Mouse (Mus musculus): ENCODE measurements around the gene Zfp442. TPM values are rescaled to one million over a fixed set of nuclear protein-coding genes. Genes with fewer than 3 reads are reported as not detected.

Gene Zfp442
- 2.9 to 4.4 TPM (median 4.0 TPM) in 4 replicates for total RNA-seq (2023)

GRCm38 (mm10) chr2:150451180-150451919 is at the start of gene Zfp442:
Gene Zfp442, minus strand, starts transcription at chr2:150451486.

DNA sequence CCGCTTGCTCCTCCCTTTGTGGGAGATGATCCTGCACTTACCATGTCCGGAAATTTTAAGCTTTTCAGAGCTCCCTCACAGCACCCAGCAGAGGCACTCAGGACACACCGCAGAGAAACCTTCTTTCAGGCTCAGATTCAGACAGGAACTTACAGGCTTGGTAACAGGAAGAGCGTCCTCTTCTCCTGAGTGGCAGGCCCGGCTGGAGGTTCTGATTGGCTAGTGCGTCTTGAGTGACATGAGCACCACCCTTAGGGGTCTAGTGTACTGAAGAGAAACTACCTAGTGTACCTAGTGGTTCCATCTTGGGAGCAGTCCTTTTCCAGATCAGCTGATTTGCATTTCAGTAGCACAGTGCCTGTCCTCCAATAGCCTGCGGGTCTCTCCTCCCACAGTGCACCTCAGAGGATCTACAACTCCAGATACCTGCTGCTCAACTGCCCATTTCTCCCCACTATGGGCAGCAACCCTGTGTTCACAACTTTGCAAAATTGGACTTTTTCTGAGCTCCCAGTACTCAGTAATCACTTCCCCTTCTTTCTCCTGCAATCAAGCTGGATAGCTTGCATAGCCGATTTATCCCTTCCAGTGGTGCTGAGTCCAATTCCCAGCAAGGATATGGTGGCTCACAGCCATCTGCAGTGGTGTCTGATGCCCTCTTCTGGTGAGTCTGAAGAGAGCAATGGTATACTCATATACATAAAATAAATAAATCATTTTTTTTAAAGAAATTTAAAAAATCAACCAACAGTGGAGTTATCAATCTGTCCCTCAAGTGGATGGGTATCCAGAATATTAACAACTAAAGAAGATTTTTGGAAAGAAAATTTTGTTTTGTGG is 33.9 kb upstream of the Zfp442 start, which contains the start of gene Zfp345:
Zfp345 (minus strand) TSS at position 153 of the 840 bp plus-strand sequence.

DNA sequence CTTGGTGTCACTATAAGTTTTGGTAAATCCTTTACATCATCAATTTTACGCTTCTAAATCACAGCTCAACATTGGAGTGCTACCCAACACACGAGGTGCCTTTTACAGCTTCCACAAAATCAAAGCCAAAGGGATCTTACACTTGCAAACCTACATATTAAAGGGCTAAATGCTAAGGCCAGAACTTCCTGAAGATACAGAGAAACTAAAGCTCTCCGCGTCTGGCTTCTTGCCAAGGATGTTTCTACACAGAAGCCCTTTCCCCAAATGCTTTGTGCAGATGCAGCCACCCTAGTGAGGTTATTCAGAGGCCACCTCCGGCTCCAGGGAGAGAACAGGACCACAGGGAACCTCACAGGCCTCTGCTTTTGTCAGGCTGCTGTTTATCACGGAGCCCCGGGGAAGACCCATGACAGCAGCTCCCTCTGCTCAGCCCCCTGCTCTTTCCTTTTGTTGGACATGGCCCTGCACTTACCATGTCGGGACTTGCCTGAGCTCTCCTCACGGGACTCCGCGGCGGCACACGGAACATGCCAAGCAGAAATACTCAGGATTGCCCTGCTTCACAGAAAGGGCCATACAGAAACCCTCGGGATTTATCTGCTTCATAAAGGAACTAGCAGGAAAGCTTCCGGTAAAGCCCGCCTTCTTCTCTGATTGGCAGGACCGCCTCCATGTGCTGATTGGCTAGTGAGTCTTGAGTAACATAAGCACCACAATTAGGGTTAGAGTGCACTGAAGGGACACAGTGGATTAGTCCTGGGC is 89.0 kb downstream of the Zfp442 start, which contains the start of gene 3300002I08Rik:
3300002I08Rik (minus strand) TSS at position 653 of the 765 bp plus-strand sequence.

Other genes starting within 250 kb of the Zfp442 start
- 2.9 to 4.5 TPM (median 4.1 TPM) in 4 replicates for gene Zfp937, start 233.4 kb downstream of the Zfp442 start, total RNA-seq (2023)
- gene Gm21994, start 195.9 kb downstream of the Zfp442 start, total RNA-seq (2023): 10.7 to 15.8 TPM (median 12.1 TPM) in 4 replicates
- 0.23 to 0.34 TPM (median 0.33 TPM) in 3 of 4 replicates, not detected in the other for gene Gm14124, start 194.0 kb downstream of the Zfp442 start, total RNA-seq (2023)
- 3.5 to 13.5 TPM (median 9.3 TPM) in 4 replicates for gene Gm10130, start 127.8 kb downstream of the Zfp442 start, total RNA-seq (2023)
- 4.1 to 6.9 TPM (median 5.0 TPM) in 4 replicates for gene 3300002I08Rik, start 88.7 kb downstream of the Zfp442 start, total RNA-seq (2023)
- gene Zfp345, start 33.6 kb upstream of the Zfp442 start, total RNA-seq (2023): 1.0 to 1.3 TPM (median 1.2 TPM) in 4 replicates
- gene Cst7, start 118.9 kb upstream of the Zfp442 start, total RNA-seq (2023): not detected in 4 replicates
- 22.2 to 24.9 TPM (median 23.2 TPM) in 4 replicates for gene Apmap, start 157.1 kb upstream of the Zfp442 start, total RNA-seq (2023)
- 72.7 to 88.6 TPM (median 77.1 TPM) in 4 replicates for gene Acss1, start 217.0 kb upstream of the Zfp442 start, total RNA-seq (2023)
- gene Vsx1, start 237.9 kb upstream of the Zfp442 start, total RNA-seq (2023): not detected in 4 replicates

Data from B cell, adult 62 days (primary cell).